Mouse (Mus musculus) liver, embryonic 15.5 days (tissue): Measurements from ENCODE around the gene Rhot2. TPM values are rescaled to one million over a fixed set of nuclear protein-coding genes. Genes with fewer than 3 reads are reported as not detected.
A peak's percentile ranks its signal among the peaks of the same experiment; 100 is the strongest.

ENCODE experiments used
- ATAC-seq: fragments of 200-750 bp; cut with Nextera tagmentation; 2 replicates; pipeline ENCODE4 v1.8.0; 2017; ENCODE audit warnings: moderate number of reproducible peaks, mild to moderate bottlenecking, moderate library complexity; ENCODE audit not compliant: insufficient read depth
- H3K27ac ChIP-seq: fragments of 300-500 bp; sonication (generic); replicated peaks from 2 replicates; pipeline ENCODE4 v1.5.1; 2015; ENCODE audit warnings: mild to moderate bottlenecking, inconsistent platforms
- H3K27me3 ChIP-seq: fragments of 300-500 bp; sonication (generic); 2 replicates; pipeline ENCODE4 v1.6.1; 2015; ENCODE audit warnings: mild to moderate bottlenecking, inconsistent platforms
- H3K36me3 ChIP-seq: fragments of 300-500 bp; sonication (generic); replicated peaks from 2 replicates; pipeline ENCODE4 v1.6.1; 2015; ENCODE audit warnings: moderate library complexity, mild to moderate bottlenecking, inconsistent platforms
- H3K4me1 ChIP-seq: fragments of 300-500 bp; sonication (generic); replicated peaks from 2 replicates; pipeline ENCODE4 v1.6.1; 2015; ENCODE audit warnings: inconsistent platforms
- H3K4me2 ChIP-seq: fragments of 300-500 bp; sonication (generic); 2 replicates; pipeline ENCODE4 v1.6.1; 2015; ENCODE audit warnings: moderate library complexity, mild to moderate bottlenecking, inconsistent platforms
- H3K4me3 ChIP-seq: fragments of 300-500 bp; sonication (generic); replicated peaks from 2 replicates; pipeline ENCODE4 v1.5.1; 2015; ENCODE audit warnings: mild to moderate bottlenecking, inconsistent platforms
- H3K9ac ChIP-seq: fragments of 300-500 bp; sonication (generic); 2 replicates; pipeline ENCODE4 v1.6.1; 2015; ENCODE audit warnings: moderate library complexity, mild to moderate bottlenecking, inconsistent platforms
- H3K9me3 ChIP-seq: fragments of 300-500 bp; sonication (generic); replicated peaks from 2 replicates; pipeline ENCODE4 v1.6.1; 2016; ENCODE audit warnings: inconsistent platforms
- WGBS: fragments of 180-500 bp; shearing (Covaris S2); methylation state at CpG from one replicate; pipeline ENCODE4 v1.1.7; 2015; ENCODE audit warnings: mixed read lengths; ENCODE audit not compliant: insufficient replicate concordance; 5-methylcytosine and 5-hydroxymethylcytosine counted together
- polyA plus RNA-seq: library from polyadenylated mRNA; unstranded; fragments of >200 nt; fragmentation: Nextera tagmentation; extraction: Ambion mirVana; gene quantifications from 2 replicates; pipeline ENCODE4 v1.2.1, GENCODE M21; 2015

Gene Rhot2
- polyA plus RNA-seq, 1 experiment from 2014 or later, result 10.8 TPM

DNA sequence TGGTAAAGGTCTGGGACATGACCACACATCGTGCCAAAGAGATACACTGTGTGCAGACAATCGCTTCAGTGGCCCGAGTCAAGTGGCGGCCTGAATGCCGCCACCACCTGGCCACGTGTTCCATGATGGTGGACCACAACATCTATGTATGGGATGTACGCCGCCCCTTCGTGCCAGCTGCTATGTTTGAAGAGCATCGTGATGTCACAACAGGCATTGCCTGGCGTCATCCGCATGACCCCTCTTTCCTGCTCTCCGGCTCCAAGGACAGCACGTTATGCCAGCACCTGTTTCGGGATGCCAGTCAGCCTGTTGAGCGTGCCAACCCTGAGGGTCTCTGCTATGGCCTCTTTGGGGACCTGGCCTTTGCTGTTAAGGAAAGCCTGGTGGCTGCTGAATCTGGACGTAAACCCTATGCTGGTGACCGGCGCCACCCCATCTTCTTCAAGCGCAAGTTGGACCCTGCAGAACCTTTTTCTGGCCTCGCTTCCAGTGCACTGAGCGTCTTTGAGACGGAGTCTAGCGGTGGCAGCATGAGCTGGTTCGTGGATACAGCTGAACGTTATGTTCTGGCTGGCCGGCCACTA, 18.6 kb downstream of the Rhot2 start:
- H3K9me3 ChIP-seq, result no peaks in the 10 kb centered on the region
- H3K27ac ChIP-seq, result no peak overlapping the region
- H3K27me3 ChIP-seq, result peaks cover 17% of the 10 kb centered on the region
- 89% methylated on average over 27 of the region's 27 CpGs for WGBS
- ATAC-seq, result no peak
- H3K9ac ChIP-seq, result no peak overlapping the region
- no peak overlapping the region for H3K4me3 ChIP-seq
- peaks cover 45% of the 10 kb centered on the region for H3K36me3 ChIP-seq
- H3K4me2 ChIP-seq, result no peak overlapping the region; the same call in 1 of the 2 replicates
- peaks cover 57% of the 10 kb centered on the region for H3K4me1 ChIP-seq

DNA sequence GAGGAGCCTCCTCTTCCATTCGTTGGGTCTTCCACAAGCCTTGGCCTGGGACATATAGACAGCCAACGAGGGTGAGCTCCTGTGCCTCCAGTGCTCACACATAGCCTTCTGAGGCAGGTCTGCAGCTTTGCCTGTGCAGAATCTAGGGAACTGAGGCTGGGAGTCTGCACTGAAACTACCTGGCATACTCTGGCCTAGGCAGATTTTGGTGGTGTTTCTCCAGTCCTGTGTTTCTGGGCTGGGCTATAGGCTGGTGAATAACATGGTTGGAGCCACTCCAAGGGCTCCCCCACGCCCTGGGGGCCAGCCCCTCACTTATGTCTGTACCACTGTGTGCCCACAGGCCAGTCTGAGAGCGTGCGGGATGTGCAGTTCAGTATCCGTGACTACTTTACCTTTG, 19.3 kb downstream of the Rhot2 start:
- peaks cover 24% of the 10 kb centered on the region for H3K27me3 ChIP-seq
- 70% methylated on average over 6 of the region's 6 CpGs for WGBS
- no peak for ATAC-seq
- peak overlapping the region; percentile 75 for H3K4me2 ChIP-seq
- H3K4me1 ChIP-seq, result peaks cover 49% of the 10 kb centered on the region
- H3K4me3 ChIP-seq, result no peak overlapping the region
- H3K9ac ChIP-seq, result no peak overlapping the region
- H3K36me3 ChIP-seq, result peaks cover 37% of the 10 kb centered on the region
- H3K9me3 ChIP-seq, result no peaks in the 10 kb centered on the region
- H3K27ac ChIP-seq, result no peak overlapping the region

DNA sequence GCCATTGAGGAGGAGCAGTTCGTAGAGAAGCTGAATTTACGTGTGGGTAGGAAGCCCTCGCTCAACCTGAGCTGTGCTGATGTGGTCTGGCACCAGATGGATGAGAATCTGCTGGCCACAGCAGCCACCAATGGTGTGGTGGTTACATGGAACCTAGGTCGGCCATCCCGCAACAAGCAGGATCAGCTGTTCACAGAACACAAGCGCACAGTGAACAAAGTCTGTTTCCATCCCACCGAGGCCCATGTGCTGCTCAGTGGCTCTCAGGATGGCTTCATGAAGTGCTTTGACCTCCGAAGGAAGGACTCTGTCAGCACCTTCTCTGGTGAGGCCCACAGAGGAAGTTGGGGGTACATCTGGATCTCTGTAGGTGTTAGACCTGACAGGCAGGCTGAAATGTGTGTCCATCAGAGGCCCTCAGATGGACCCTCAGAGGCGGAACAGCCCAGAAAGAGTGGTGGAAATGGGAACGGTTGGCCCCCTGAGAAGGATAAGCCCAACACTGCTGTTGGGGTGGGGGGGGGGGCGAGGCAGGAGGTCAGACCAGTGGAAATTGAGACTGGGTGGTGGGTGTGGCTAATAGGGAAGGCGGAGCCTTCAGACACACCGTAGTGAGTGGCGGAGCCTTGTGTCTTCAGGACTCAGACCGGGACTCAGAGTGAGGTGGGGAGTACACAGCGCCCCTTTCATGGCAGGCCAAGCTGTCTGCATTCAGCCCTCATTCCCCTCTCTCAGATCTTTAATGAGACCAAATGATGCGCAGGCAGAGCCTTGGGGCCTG, 20.1 kb downstream of the Rhot2 start:
- Histone ChIP-seq H3K9ac (peak overlapping the region; percentile 74), H3K4me1 (peaks cover 44% of the 10 kb centered on the region), H3K27me3 (peaks cover 32% of the 10 kb centered on the region), H3K4me2 (peak overlapping the region; percentile 75), H3K36me3 (peaks cover 30% of the 10 kb centered on the region), H3K9me3 (no peaks in the 10 kb centered on the region), H3K4me3 (peak overlapping the region; percentile 79), H3K27ac (0 out of 2 replicates have a peak overlapping the region, but pooled peaks have one; percentile 82)
- 56% methylated on average over 16 of the region's 17 CpGs for WGBS
- no peak for ATAC-seq

DNA sequence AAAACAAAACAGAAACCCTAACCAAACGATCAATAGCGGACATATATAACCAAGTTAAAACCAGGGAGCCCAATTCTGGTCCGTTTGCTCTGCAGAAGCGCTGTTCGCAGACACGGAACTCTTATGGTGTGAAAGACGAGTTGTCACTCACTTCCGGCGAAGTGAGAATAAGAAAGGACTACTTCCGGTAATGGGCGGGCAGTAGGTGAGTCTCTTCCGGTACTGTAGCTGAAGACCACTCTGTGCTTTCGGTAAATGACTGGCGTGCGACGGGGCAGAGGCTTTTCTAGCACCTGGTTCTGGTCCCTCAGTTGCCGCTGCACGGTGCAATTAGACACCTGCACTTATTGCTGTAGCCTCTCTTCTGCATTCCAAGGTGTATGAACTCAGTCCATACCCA, 21.2 kb downstream of the Rhot2 start, which contains the start of gene Wdr24:
TSS of gene Wdr24 (plus strand) at position 176 of the 400 bp plus-strand sequence.
- Histone ChIP-seq H3K4me3 (peak within 1 kb of the TSS; percentile 79), H3K4me2 (peak within 1 kb of the TSS; percentile 75), H3K9ac (peak within 1 kb of the TSS; percentile 74), H3K4me1 (peaks cover 39% of the 10 kb centered on the region), H3K27ac (peak within 1 kb of the TSS; percentile 82), H3K27me3 (peaks cover 43% of the 10 kb centered on the region), H3K36me3 (peaks cover 28% of the 10 kb centered on the region), H3K9me3 (no peaks in the 10 kb centered on the region)
- ATAC-seq, result peak; percentile 56; the same call in 1 of the 2 replicates
- WGBS, result under 1% methylated on average over 18 of the region's 18 CpGs

- H3K4me2 ChIP-seq, result peak overlapping the region; percentile 39
- no peaks in the 10 kb centered on the region for H3K9me3 ChIP-seq
- ATAC-seq, result peak; percentile 48; the same call in 1 of the 2 replicates
- no peaks in the 10 kb centered on the region for H3K36me3 ChIP-seq
- peaks cover 83% of the 10 kb centered on the region for H3K27me3 ChIP-seq
- no peak overlapping the region for H3K9ac ChIP-seq
- no peak overlapping the region for H3K27ac ChIP-seq
- 6% methylated on average over 46 of the region's 46 CpGs for WGBS
- H3K4me3 ChIP-seq, result peak overlapping the region; percentile 17
- H3K4me1 ChIP-seq, result peaks cover 19% of the 10 kb centered on the region
These were observed 25.5 kb downstream of the Rhot2 start for GRCm38 (mm10) chr17:25818851-25819780.

GRCm38 (mm10) chr17:25817662-25818061, 27.0 kb downstream of the Rhot2 start:
- Histone ChIP-seq H3K9me3 (no peaks in the 10 kb centered on the region), H3K36me3 (no peaks in the 10 kb centered on the region), H3K4me2 (no peak overlapping the region), H3K9ac (no peak overlapping the region), H3K27me3 (peaks cover 94% of the 10 kb centered on the region), H3K27ac (no peak overlapping the region), H3K4me3 (no peak overlapping the region), H3K4me1 (peaks cover 10% of the 10 kb centered on the region)
- 59% methylated on average over 11 of the region's 11 CpGs for WGBS
- ATAC-seq, result no peak

DNA sequence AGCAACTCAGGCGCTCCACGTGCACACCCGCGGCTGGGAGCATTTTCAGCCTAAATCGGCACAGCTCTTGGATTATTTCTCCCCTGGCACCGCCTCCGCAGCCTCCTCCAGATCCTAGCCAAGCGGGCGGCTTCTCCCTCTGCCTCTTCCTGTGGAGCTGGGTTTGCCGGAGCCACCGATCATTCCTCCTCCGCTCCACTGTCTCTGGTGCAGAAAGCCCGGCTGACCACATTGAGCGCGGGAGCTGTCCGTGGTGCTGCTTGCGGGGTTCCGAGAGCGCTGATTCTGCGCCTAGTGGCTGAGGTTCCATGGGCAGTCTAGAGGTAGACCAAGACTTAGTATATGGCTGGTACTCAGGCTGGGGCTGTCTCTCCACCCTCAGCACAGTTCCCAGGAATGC, 31.2 kb downstream of the Rhot2 start:
- no peak overlapping the region for H3K4me3 ChIP-seq
- no peaks in the 10 kb centered on the region for H3K36me3 ChIP-seq
- no peak overlapping the region for H3K9ac ChIP-seq
- peaks cover 96% of the 10 kb centered on the region for H3K27me3 ChIP-seq
- peaks cover 12% of the 10 kb centered on the region for H3K4me1 ChIP-seq
- no peak for ATAC-seq
- no peak overlapping the region for H3K4me2 ChIP-seq
- WGBS, result 3% methylated on average over 20 of the region's 20 CpGs
- H3K9me3 ChIP-seq, result no peaks in the 10 kb centered on the region
- no peak overlapping the region for H3K27ac ChIP-seq

GRCm38 (mm10) chr17:25810890-25811289, 33.8 kb downstream of the Rhot2 start:
- no peak overlapping the region for H3K9ac ChIP-seq
- H3K4me2 ChIP-seq, result no peak overlapping the region
- 45% methylated on average over 4 of the region's 4 CpGs for WGBS
- H3K4me1 ChIP-seq, result peaks cover 12% of the 10 kb centered on the region
- H3K9me3 ChIP-seq, result no peaks in the 10 kb centered on the region
- H3K27me3 ChIP-seq, result peaks cover 95% of the 10 kb centered on the region
- ATAC-seq, result no peak
- H3K27ac ChIP-seq, result no peak overlapping the region
- no peaks in the 10 kb centered on the region for H3K36me3 ChIP-seq
- H3K4me3 ChIP-seq, result no peak overlapping the region

- Histone ChIP-seq H3K4me1 (peaks cover 12% of the 10 kb centered on the region), H3K36me3 (no peaks in the 10 kb centered on the region), H3K4me3 (peak overlapping the region; percentile 52), H3K9ac (no peak overlapping the region), H3K9me3 (no peaks in the 10 kb centered on the region), H3K27ac (no peak overlapping the region), H3K27me3 (peaks cover 93% of the 10 kb centered on the region), H3K4me2 (peak overlapping the region; percentile 69)
- 8% methylated on average over 24 of the region's 25 CpGs for WGBS
- ATAC-seq, result 0 out of 2 replicates have a peak, but pooled peaks have one; percentile 15
These were observed 34.9 kb downstream of the Rhot2 start for GRCm38 (mm10) chr17:25809606-25810340.
